In the genomic region with DNA sequence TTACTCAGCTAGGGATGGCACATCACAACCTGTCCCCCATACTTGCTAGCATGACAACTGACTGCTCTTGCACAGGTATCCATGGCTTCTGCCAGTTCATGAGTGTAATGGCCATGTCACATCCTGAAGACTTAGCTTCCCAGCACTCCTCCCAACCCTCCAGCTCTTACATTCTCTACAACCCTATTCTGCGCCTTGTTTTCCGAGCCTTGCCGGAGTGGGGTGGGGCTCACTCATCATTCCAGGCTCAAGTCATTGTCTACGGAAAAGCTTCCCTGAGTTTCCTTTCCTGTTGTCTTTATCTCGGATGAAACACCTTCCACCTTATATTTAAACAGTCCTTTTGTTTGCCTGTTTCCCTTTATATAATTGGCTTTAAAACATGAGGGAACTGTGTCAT, we compare ENCODE assay signal across 28 mouse cellular contexts.
"Had no signal": no experiment of that assay in that cellular context is flagged by ENCODE, and none has a peak within 500 bp of the region (broad histone marks: within the 10 kb centered on the region; RNA-seq: fewer than 3 reads in every experiment).

No protein-coding gene starts in this region.

- H3K27ac ChIP-seq: gastrocnemius, adult 2 months; heart, adult 2 months; heart, embryonic 13.5 days; heart, embryonic 15.5 days; hindbrain, embryonic 10.5 days; hindbrain, embryonic 12.5 days; hindbrain, embryonic 14.5 days; intestine, embryonic 15.5 days; limb, embryonic 10.5 days; limb, embryonic 12.5 days; liver, embryonic 13.5 days; liver, embryonic 15.5 days had no signal

- ATAC-seq: hindbrain, embryonic 16.5 days; inflammation-experienced regulatory T-cells, adult 6 months; intestine, embryonic 15.5 days; intestine, postnatal 0 days had no signal

- H3K4me3 ChIP-seq: gastrocnemius, adult 2 months; heart, adult 2 months; heart, embryonic 13.5 days; heart, embryonic 15.5 days; hindbrain, embryonic 10.5 days; hindbrain, embryonic 12.5 days; intestine, embryonic 15.5 days; limb, embryonic 10.5 days; limb, embryonic 12.5 days; liver, embryonic 13.5 days; liver, embryonic 15.5 days had no signal

- H3K9ac ChIP-seq: heart, embryonic 13.5 days; heart, embryonic 15.5 days; hindbrain, embryonic 12.5 days; hindbrain, embryonic 14.5 days; intestine, embryonic 15.5 days; limb, embryonic 12.5 days; liver, embryonic 13.5 days; liver, embryonic 15.5 days had no signal

- DNase-seq: gastrocnemius, adult 2 months; gastrocnemius, postnatal 10 days; gastrocnemius, postnatal 25 days; heart, adult 2 months; heart, postnatal 14 days; heart, postnatal 36 days; kidney, adult 18-20 months; kidney, adult 8-10 months; kidney, postnatal 10 days; kidney, postnatal 36 days; layer of hippocampus, adult 9-11 months; layer of hippocampus, postnatal 36 days; liver; liver, embryonic 13.5 days had no signal

- H3K36me3 ChIP-seq: heart, embryonic 13.5 days; heart, embryonic 15.5 days; hindbrain, embryonic 10.5 days; hindbrain, embryonic 12.5 days; intestine, embryonic 15.5 days; limb, embryonic 10.5 days; limb, embryonic 12.5 days; liver, embryonic 13.5 days; liver, embryonic 15.5 days had no signal

- H3K9me3 ChIP-seq: heart, embryonic 13.5 days; heart, embryonic 15.5 days; hindbrain, embryonic 10.5 days; hindbrain, embryonic 12.5 days; intestine, embryonic 15.5 days; limb, embryonic 10.5 days; limb, embryonic 12.5 days; liver, embryonic 13.5 days; liver, embryonic 15.5 days had no signal

- H3K27me3 ChIP-seq: heart, embryonic 13.5 days; heart, embryonic 15.5 days; hindbrain, embryonic 12.5 days; intestine, embryonic 15.5 days; limb, embryonic 12.5 days; liver, embryonic 13.5 days; liver, embryonic 15.5 days had no signal

- H3K4me1 ChIP-seq: heart, embryonic 13.5 days; heart, embryonic 15.5 days; hindbrain, embryonic 10.5 days; hindbrain, embryonic 12.5 days; intestine, embryonic 15.5 days; limb, embryonic 10.5 days; limb, embryonic 12.5 days; liver, embryonic 13.5 days; liver, embryonic 15.5 days had no signal

- H3K4me2 ChIP-seq: heart, embryonic 11.5 days; heart, embryonic 13.5 days; heart, embryonic 15.5 days; hindbrain, embryonic 12.5 days; hindbrain, embryonic 14.5 days; intestine, embryonic 15.5 days; limb, embryonic 12.5 days; liver, embryonic 11.5 days; liver, embryonic 13.5 days; liver, embryonic 15.5 days had no signal
